Mouse (Mus musculus): ENCODE data around the gene A530084C06Rik.

- TF ChIP-seq CTCF (IDR thresholded peaks at IDR 0.05; ENCODE audit: extremely low read depth, insufficient read length, insufficient replicate concordance, low read depth, low read length) (no peak), POLR2A (IDR thresholded peaks at IDR 0.05; ENCODE audit: low read depth, low read length) (no peak)
Measured at GRCm38 (mm10) chr13:31518971-31519370, 40.2 kb downstream of the A530084C06Rik start.

Measured in small intestine, adult 2 months (tissue).